Mouse (Mus musculus): Measurements from ENCODE around the gene Zfp568.

Zfp568 gene

GRCm38 (mm10) chr7:30053591-30053990 lies 69.8 kb downstream of the Zfp568 start:
- no peak for DNase-seq (ENCODE audit: low spot score)

- no peak for DNase-seq (ENCODE audit: low spot score)
Observed at GRCm38 (mm10) chr7:30060341-30060740, 76.6 kb downstream of the Zfp568 start.

- no peak for DNase-seq (ENCODE audit: low spot score)
Observed at GRCm38 (mm10) chr7:30062478-30062877, 78.7 kb downstream of the Zfp568 start.

DNA sequence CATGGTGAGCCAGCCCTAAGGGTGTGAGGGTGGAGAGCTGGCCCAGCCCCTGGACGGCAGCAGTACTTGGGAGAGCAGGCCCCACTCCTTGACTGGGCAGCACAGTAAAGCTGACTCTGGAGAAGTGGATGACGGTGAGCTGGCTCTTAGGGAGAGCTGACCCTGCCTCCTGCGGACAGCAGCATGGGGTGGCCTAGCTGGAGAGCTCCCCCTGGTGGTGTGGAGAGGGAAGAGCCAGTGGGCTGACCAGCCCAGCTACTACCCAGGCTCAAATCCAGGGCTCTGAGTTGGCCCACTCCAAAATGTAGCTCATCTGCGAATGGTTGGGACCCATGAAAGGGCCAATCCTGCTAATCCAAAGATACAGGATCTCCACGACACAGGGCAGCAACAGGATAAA lies 80.9 kb downstream of the Zfp568 start:
- DNase-seq (ENCODE audit: low spot score): no peak

GRCm38 (mm10) chr7:30072146-30073028 lies 88.6 kb downstream of the Zfp568 start, which contains the start of gene Zfp82:
Gene Zfp82 (minus strand): TSS chr7:30072900.
- DNase-seq (ENCODE audit: low spot score): no peak
